Mouse (Mus musculus): Measurements from ENCODE around the gene Aldob.

Gene Aldob

DNA sequence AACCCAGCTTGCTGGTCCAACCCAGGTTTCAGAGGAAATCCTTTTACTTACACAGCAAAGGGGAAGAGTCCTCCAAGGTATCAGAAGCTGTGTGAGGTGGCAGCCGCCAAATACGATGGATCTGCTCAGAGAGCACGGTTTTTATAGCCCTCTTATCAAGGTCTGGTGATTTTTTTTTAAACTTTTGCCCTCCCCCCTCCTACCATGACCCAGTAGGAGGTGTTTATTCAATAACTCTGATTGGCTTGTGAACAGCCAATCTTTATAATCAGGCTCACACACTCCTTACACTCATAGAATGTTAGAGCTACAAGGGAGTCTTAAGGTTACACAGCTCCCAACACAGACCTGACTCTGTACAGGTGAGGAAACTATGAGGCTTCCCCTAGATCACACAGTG, at the start of gene Aldob:
Gene Aldob, minus strand, starts transcription at position 164 of the 400 bp plus-strand sequence.
- in situ Hi-C loops (cut with MboI, MseI) = no loop called here

DNA sequence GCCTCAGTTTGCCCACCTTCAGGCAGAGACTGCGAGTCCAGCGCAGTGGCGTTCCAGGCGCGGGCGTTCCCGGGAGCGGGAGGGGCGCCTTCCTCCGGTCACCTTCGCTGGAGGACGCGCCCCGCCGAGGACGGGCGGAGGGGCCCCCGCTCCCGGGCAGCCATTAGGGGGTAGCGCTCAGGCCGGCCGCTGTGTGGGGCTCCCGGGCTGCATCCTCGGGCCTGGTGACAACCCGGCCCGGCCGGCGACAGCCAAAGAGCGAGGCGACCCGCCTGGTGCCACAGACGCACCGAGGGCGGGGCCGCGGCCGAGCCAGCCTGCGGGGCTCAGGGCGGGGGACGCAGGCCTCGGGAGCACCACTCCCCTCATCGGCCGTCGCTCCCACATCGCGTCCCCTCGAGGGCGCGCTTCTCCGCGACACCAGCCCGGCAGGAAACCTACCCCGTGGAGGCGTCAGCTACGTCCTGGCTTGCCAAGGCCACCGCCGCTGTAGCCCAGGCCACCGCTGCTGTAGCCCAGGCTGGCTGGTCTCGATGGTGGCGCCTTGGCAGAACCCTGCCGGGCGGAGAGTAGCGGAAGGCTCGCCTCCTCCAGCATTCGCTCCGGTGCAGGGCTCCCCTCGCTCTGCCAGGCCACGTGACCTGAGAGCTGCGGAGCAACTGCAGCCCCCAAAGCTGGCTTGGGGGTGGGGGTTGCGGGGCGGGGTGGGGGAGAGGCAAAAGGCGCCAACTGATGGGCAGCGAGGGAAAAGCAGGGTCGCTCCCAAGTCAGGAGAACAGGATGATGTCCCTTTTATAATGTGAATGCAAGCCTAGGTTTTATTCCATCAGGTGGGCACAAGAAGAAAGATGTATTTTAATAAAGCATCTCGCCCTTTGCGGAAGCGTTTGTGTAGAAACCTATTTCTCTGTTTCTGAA, 48.1 kb upstream of the Aldob start, which contains the start of gene Tmem246:
Gene Tmem246, minus strand, starts transcription at position 694 of the 918 bp plus-strand sequence.
- in situ Hi-C loops (cut with MboI, MseI) = no loop called here

GRCm38 (mm10) chr4:49596846-49597182, 47.5 kb upstream of the Aldob start:
- in situ Hi-C loops (cut with MboI, MseI) = no loop called here

DNA sequence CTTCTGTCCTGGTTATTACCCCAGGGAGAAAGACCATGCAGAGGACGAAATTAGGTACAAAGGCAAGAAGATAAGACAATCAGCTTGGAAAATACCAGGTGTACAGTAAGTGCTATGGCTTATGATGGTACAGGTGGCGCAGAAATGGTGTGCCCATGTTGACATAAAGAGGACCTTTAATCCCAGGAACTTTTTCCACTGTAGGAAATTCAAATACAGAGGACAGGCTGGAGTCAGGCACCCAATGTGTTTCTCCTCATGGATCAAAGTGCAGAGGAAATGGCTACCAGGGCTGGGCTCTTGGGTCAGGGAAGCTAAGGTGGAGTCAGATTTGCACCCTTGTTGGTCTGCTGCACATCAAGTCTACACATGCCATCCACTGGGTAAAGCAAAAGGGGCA, 40.8 kb upstream of the Aldob start:
- in situ Hi-C loops (cut with MboI, MseI) = no loop called here

DNA sequence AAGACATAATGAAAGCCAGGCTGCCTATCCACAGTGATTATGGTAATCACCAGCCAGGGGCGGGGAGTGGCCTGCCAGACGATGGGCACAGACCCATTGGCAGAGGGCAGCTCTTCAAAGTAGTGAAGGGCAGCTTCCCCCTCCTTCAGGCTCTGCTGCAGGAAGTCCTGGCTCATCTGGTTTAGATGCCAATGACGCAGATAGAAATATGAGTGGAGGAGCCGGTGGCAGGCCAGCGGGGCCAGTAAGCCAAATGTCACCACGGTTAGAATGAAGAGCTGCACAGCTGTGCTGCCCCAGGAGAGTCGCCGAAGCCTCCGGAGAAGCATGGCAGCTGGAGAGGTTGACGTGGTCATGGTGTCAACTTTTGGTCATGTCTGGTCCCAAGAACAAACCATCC, 37.5 kb upstream of the Aldob start:
- in situ Hi-C loops (cut with MboI, MseI) = no loop called here

GRCm38 (mm10) chr4:49585524-49586101, 36.3 kb upstream of the Aldob start:
- in situ Hi-C loops (cut with MboI, MseI) = no loop called here

- in situ Hi-C loops (cut with MboI, MseI) = no loop called here
These were observed 34.9 kb upstream of the Aldob start for GRCm38 (mm10) chr4:49583965-49584831.

DNA sequence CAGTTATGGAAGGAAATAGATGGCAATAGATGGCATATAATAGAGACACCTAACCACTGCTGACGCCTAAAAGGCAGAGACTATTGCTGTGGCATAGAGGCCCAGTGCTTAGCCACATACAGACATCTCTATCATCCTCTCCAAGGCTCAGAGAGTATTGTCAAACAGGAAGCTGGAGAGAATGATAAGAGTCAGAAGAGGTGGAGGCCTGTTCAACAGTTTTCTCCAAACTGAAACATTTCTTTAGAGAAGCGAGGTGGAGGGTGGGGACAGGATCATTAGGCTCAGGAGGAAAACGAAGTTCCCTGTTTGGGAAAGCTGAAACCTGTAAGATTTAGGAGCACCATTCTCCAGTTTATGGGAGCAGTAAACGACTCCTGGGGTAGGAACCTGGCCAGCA, 31.9 kb upstream of the Aldob start:
- in situ Hi-C loops (cut with MboI, MseI) = no loop called here

DNA sequence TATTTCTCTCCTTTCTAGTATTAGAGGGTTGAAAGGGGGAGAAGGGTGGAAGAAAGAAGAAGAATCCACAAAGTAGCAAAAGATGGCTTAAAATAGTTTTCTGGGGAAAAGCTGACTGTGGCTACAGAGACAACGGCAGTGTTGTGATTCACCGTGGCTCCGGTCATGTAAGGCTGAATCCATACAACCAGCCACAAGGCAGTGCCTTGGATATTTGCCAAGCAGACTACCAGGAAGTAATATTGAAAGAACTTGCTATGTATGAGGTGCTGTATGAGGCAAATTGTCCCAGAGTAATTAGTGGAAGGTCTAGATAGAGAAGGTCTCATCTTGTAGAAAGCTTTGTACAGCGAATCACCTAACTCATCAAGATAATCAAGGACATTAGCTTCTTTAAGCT, 22.8 kb upstream of the Aldob start:
- in situ Hi-C loops (cut with MboI, MseI) = loop anchor here (5.0 kb wide), 1 partner anchor 55 kb away; no protein-coding TSS in a partner anchor

GRCm38 (mm10) chr4:49567613-49568012, 18.3 kb upstream of the Aldob start:
- in situ Hi-C loops (cut with MboI, MseI) = no loop called here

GRCm38 (mm10) chr4:49559915-49560772, 10.8 kb upstream of the Aldob start:
- in situ Hi-C loops (cut with MboI, MseI) = no loop called here

DNA sequence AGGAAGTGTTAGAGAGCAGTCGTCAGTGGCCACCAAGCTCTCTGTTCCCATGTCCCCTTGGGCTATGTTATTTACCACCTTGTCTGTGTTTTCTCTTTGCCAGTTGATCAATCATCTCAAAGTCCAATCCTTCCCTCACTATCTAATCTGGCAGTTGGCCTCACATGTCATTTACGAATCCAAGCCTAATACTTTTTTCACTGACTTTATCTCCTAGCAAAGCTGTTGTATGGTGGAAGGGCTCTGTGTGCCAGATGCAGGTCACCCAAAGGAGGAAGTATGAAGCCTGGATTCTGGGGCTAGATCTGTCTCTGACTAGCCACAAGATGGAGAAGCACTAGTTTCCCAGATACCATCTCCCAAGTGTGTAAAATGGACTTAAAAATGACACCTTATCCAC, 8.8 kb upstream of the Aldob start:
- in situ Hi-C loops (cut with MboI, MseI) = no loop called here

- in situ Hi-C loops (cut with MboI, MseI) = no loop called here
These were observed 8.0 kb upstream of the Aldob start for GRCm38 (mm10) chr4:49557375-49557774.

- in situ Hi-C loops (cut with MboI, MseI) = no loop called here
These were observed 4.0 kb upstream of the Aldob start for GRCm38 (mm10) chr4:49553380-49553779.

DNA sequence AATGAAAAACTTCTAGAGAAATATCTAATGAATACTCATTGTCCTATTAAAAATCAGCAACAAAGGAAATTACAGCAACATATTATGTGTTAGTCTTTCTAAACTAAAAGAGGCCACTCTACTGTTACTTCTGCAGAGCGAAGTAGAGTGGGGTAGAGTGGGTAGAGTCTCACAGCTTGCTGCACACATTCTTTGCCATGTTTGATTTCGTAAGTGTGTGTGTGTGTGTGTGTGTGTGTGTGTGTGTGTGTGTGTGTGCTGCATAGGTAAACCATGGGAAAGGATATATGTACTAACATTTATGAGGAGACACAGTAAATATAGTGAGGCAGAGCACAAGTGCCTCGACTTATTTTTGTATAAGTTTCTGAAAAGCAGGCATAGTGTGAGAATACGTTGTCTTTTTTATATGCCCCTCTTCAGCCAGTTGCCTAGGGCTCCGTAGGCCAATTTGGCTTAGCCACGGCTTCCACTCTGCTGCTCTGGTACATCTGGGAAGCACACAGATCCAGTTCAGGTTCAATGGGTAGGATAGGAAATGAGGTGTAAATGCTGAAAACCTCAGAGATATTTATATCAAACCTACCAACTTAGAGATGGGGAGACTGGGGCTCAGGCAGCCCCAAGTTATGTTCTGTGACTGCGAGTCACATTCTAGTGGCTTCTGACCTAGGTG, 1.7 kb downstream of the Aldob start:
- in situ Hi-C loops (cut with MboI, MseI) = no loop called here

GRCm38 (mm10) chr4:49546873-49547543, 2.3 kb downstream of the Aldob start:
- in situ Hi-C loops (cut with MboI, MseI) = no loop called here

- in situ Hi-C loops (cut with MboI, MseI) = no loop called here
These were observed 3.3 kb downstream of the Aldob start for GRCm38 (mm10) chr4:49546026-49546425.

DNA sequence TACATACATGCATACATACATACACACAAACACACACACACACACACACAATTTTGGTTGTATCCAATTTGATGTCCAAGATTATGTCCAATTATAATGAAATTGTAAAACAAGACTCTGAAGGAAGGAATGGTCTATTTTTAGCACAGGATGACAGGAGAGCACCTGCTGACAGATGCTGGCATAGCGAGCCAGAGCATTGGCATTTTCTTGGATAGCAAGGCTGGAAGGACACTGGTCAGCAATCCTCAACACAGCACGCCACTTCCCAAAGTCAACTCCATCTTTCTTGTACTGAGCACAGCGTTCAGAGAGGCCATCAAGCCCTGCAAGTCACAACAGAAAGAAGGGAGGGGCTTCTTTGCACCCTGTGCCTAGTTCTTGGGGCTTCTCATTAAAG, 8.4 kb downstream of the Aldob start:
- in situ Hi-C loops (cut with MboI, MseI) = no loop called here

DNA sequence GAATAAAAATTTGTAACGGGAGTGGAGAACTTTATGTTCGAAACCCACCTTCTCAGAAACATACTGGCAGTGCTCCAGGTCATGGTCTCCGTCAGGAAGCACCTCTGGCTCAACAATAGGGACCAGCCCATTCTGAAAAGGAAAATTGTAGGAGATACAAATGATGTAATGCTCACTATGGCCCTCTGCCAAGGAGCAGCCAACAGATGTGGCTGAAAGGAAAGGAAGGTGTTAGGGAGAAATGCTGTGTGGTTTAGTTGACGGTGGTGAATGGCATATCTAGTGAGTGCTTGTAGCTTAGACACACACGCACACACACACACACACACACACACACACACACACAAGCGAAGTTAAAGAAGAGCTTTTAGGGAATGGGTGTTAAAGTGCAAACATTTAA, 9.7 kb downstream of the Aldob start:
- in situ Hi-C loops (cut with MboI, MseI) = no loop called here

DNA sequence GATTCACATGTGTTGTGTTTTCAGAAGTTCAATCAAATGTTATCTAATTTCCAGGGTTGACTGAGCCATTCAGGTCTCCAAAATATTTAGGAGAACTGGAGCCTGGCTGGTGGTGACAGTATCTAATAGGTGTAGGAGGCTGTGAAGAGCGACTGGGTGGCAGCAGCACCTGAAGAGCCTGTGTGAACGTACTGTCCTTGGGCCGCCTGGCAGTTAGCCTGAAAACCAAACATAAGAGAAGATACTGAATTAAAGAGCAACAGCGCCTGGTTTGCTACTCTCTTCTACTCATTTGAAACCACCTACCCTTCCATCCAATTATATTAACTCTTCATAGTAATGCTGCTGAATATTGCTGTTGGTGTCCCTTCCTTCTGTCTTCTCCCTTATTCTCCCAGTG, 12.7 kb downstream of the Aldob start:
- in situ Hi-C loops (cut with MboI, MseI) = no loop called here

Data from T-helper 1 cell (primary cell).